Mouse (Mus musculus) layer of hippocampus, adult 2 months (tissue): ENCODE results near the gene Mrgpra9. TPM values are rescaled to one million over a fixed set of nuclear protein-coding genes. Genes with fewer than 3 reads are reported as not detected.
"Not testable (repeated sequence)": the region's sequence is repeated elsewhere in the genome, so short reads cannot be mapped to it uniquely, and the experiment has no call there.

Experiments
- DNase-seq, 2 experiments: peaks; one replicate each; pipeline ENCODE4 v3.0.0; 2022; ENCODE audit warnings: low spot score in 2 of 2
- H3K27ac ChIP-seq: fragments of 200-600 bp; 2 replicates; pipeline ENCODE4 v1.8.1; 2022
- H3K4me3 ChIP-seq: fragments of 200-600 bp; 2 replicates; pipeline ENCODE4 v1.8.1; 2022; ENCODE audit warnings: mild to moderate bottlenecking
- CTCF ChIP-seq: fragments of 200-600 bp; conservative IDR thresholded peaks from 2 replicates; pipeline ENCODE4 v1.8.1; 2022; ENCODE audit warnings: antibody characterized with exemption, mild to moderate bottlenecking, moderate library complexity
- long read RNA-seq, 2 experiments: library from polyadenylated mRNA; stranded (forward); transcript quantifications; one replicate each; pipeline ENCODE4 v2.0.0; 2021; ENCODE audit warnings: borderline mapping rate in 2 of 2
- total RNA-seq, 2 experiments: library from RNA; stranded (reverse); gene quantifications; 2 replicates each; pipeline ENCODE4 v1.2.3; 2021

Mrgpra9 gene
- total RNA-seq: not detected
- long read RNA-seq, experiment 1: 0 reads
- long read RNA-seq, experiment 2: 0 reads

GRCm38 (mm10) chr7:47252770-47253169 lies at the start of gene Mrgpra9:
Gene Mrgpra9, minus strand, starts transcription at chr7:47252848.
- Histone ChIP-seq H3K4me3 (no peak within 1 kb of the TSS), H3K27ac (no peak within 1 kb of the TSS)
- TF ChIP-seq CTCF: no peak
- no peak for DNase-seq

GRCm38 (mm10) chr7:47299612-47300011 lies 47.0 kb upstream of the Mrgpra9 start:
- DNase-seq, H3K4me3 ChIP-seq, H3K27ac ChIP-seq: not testable (repeated sequence)

GRCm38 (mm10) chr7:47271547-47271946 lies 18.9 kb upstream of the Mrgpra9 start:
- not testable (repeated sequence) for H3K27ac ChIP-seq, DNase-seq, H3K4me3 ChIP-seq

DNA sequence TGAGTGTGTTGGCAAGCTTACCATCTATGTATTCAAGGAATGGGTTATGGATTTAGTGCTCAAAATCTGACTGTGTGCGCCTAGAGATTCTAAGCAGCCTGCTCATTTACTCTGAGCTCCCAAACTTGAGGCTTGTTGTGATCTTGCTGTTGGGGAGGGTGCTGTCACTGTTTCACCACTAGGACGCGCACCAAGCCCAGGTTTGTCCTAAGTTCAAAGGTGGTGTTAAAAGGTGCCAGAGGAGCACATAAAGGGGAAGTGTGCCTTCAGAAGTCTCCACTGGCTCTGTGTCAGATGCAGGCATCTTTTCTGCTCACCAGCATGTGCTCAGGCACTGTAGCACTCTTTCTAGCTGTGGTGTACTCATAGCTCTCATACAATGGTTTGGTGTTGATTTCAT lies 8.0 kb downstream of the Mrgpra9 start:
- DNase-seq: no peak
- TF ChIP-seq CTCF: no peak

GRCm38 (mm10) chr7:47204830-47205229 lies 47.8 kb downstream of the Mrgpra9 start, which contains the start of gene Mrgpra6:
Gene Mrgpra6, minus strand, starts transcription at chr7:47204920.
- no peak for TF ChIP-seq CTCF
- Histone ChIP-seq H3K27ac (no peak within 1 kb of the TSS), H3K4me3 (no peak within 1 kb of the TSS)
- DNase-seq: no peak

More for the DNA sequence above, 8.0 kb downstream of the Mrgpra9 start:
- Histone ChIP-seq H3K27ac (no peak overlapping the region), H3K4me3 (no peak overlapping the region)

DNA sequence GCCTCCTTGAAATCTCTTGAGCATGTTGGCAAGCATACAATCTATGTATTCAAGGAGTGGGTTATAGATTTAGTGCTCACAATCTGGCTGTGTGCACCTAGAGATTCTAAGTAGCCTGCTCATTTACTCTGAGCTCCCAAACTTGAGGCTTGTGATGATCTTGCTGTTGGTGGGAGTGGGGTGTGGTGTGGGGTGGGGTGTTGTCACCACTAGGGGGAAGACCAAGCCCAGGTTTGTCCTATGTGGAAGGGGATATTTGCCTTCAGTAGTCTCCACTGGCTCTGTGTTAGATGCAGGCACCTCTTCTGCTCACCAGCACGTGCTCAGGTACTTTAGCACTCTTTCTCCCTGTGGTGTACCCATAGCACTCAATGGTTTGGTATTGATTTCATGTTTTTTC lies 57.4 kb downstream of the Mrgpra9 start:
- DNase-seq: no peak
- Histone ChIP-seq H3K27ac (no peak overlapping the region), H3K4me3 (no peak overlapping the region)
- no peak for TF ChIP-seq CTCF

Other genes starting within 250 kb of the Mrgpra9 start
- 10 to 100 TPM; 15.4 to 16.0 TPM for gene Spty2d1, start 244.4 kb downstream of the Mrgpra9 start, total RNA-seq
- 10 to 100 TPM in 1 of 2 experiments, 1 to 10 TPM in 1; 9.8 to 14.0 TPM for gene Tmem86a, start 202.2 kb downstream of the Mrgpra9 start, total RNA-seq
- 100 to 1,000 TPM; 104 to 107 TPM for gene Ptpn5, start 119.2 kb downstream of the Mrgpra9 start, total RNA-seq
- not detected for gene Mrgpra6, start 47.9 kb downstream of the Mrgpra9 start, total RNA-seq
- gene Mrgpra1, start 101.4 kb upstream of the Mrgpra9 start, total RNA-seq: not detected
- not detected for gene Mrgpra2a, start 199.3 kb upstream of the Mrgpra9 start, total RNA-seq